Mouse (Mus musculus): ENCODE results near the gene Gk5. TPM values are rescaled to one million over a fixed set of nuclear protein-coding genes. Genes with fewer than 3 reads are reported as not detected.

Gk5 gene
- total RNA-seq, 1 experiment, result 12.7 TPM

DNA sequence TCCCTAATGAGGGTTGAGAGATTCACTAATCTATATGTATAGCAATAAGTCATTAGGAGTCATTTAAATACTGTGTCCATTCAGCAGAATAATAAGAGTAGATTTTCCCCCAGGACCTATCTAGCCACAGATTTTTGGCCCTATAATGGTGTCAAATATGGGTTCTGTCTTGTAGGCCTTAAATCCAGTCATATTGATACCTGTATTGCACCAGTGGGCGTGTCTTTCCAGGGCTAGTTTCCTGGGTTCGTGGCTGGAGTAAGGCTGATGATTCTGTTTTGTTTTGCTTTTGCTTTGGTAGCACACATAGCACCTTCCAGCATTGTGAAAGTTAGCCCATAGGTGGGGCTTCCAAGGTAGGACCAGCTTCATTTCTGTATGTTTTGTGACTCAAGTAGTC, 95.0 kb downstream of the Gk5 start:
- Histone ChIP-seq H3K36me3 (ENCODE audit: control insufficient read depth, insufficient read depth, low read length, poor library complexity, severe bottlenecking) (0 out of 2 replicates have a peak, but pooled peaks cover 2% of the 10 kb centered on the region), H3K9ac (ENCODE audit: insufficient read depth, low read depth, low read length, poor library complexity, severe bottlenecking) (no peak overlapping the region), H3K9me3 (ENCODE audit: control insufficient read depth, insufficient read depth, low read depth, low read length) (no peaks in the 10 kb centered on the region), H3K4me1 (ENCODE audit: control insufficient read depth in 2 of 2, insufficient read depth in 2 of 2, low read length in 2 of 2, poor library complexity in 1 of 2) (0 out of 4 replicates have a peak, but pooled peaks cover 0 to 3% of the 10 kb centered on the region in 2 experiments), H3K4me3 (ENCODE audit: insufficient read depth in 1 of 2, low read depth in 1 of 2, low read length in 2 of 2, poor library complexity in 1 of 2, severe bottlenecking in 1 of 2) (no peak overlapping the region), H3K27ac (ENCODE audit: insufficient read depth, low read depth, low read length, poor library complexity, severe bottlenecking) (no peak overlapping the region)
- TF ChIP-seq ZNF384 (IDR thresholded peaks at IDR 0.05; ENCODE audit: low read depth, low read length), result no peak
- no peak for TF ChIP-seq MAFK (IDR thresholded peaks at IDR 0.05; ENCODE audit: insufficient read depth, low read depth, low read length)
- no peak for TF ChIP-seq CHD2 (IDR thresholded peaks at IDR 0.05; ENCODE audit: low read depth, low read length)
- no peak for TF ChIP-seq HCFC1 (IDR thresholded peaks at IDR 0.05; ENCODE audit: borderline replicate concordance, insufficient read depth, low read length)
- no peak for TF ChIP-seq ZC3H11A (IDR thresholded peaks at IDR 0.05; ENCODE audit: borderline replicate concordance, low read depth, low read length)
- in situ Hi-C loops (cut with MboI; ENCODE audit: low sequenced_read_pairs in 2 of 2, unreplicated experiment in 2 of 2), result no loop called here
- DNase-seq (ENCODE audit: low read depth, low spot score), result no peak

DNA sequence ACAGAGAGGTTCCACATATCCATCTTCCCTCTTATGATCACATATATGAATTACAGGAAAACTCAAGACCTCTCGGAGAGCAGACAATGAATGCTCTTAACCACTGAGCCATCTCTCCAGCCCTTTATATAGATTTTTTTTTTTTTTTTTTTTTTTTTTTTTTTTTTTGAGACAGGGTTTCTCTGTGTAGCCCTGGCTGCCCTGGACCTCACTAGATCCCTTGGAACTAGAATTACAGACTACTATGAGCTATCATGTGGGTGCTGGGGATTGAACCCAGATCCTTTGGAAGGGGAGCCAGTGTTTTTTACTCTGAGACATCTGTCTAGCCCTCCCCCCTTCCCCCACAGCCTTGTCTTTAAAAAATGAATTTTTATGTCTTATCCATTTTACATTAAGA, 98.1 kb downstream of the Gk5 start:
- in situ Hi-C loops (cut with MboI; ENCODE audit: low sequenced_read_pairs in 2 of 2, unreplicated experiment in 2 of 2), result no loop called here
- no peak for TF ChIP-seq ZC3H11A (IDR thresholded peaks at IDR 0.05; ENCODE audit: borderline replicate concordance, low read depth, low read length)
- no peak for TF ChIP-seq HCFC1 (IDR thresholded peaks at IDR 0.05; ENCODE audit: borderline replicate concordance, insufficient read depth, low read length)
- no peak for TF ChIP-seq MAFK (IDR thresholded peaks at IDR 0.05; ENCODE audit: insufficient read depth, low read depth, low read length)
- TF ChIP-seq ZNF384 (IDR thresholded peaks at IDR 0.05; ENCODE audit: low read depth, low read length), result peak; percentile 54; the same call in 1 of the 2 replicates
- TF ChIP-seq CHD2 (IDR thresholded peaks at IDR 0.05; ENCODE audit: low read depth, low read length), result no peak

DNA sequence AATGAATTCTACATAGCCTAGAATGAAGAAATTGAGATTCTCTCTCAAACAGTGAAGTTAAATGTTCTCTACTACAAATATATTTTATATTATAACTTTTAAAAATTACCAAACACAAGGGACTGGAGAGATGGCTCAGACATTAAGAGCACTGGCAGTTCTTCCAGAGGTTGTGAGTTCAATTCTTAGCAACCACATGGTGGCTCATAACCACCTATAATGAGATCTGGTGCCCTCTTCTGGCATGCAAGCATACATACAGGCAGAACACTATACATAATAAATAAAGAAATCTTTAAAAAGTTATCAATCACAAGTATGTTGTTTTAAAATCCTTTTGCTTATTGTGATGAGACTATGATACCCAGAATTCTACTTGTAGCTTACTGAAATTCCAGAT, 98.6 kb downstream of the Gk5 start:
- no peak overlapping the region for H3K9ac ChIP-seq (ENCODE audit: insufficient read depth, low read depth, low read length, poor library complexity, severe bottlenecking)
- no peak for TF ChIP-seq HCFC1 (IDR thresholded peaks at IDR 0.05; ENCODE audit: borderline replicate concordance, insufficient read depth, low read length)
- no peak for TF ChIP-seq MAFK (IDR thresholded peaks at IDR 0.05; ENCODE audit: insufficient read depth, low read depth, low read length)
- TF ChIP-seq ZNF384 (IDR thresholded peaks at IDR 0.05; ENCODE audit: low read depth, low read length), result no peak
- no peak for TF ChIP-seq CHD2 (IDR thresholded peaks at IDR 0.05; ENCODE audit: low read depth, low read length)
- TF ChIP-seq ZC3H11A (IDR thresholded peaks at IDR 0.05; ENCODE audit: borderline replicate concordance, low read depth, low read length), result no peak
- 0 out of 2 replicates have a peak, but pooled peaks cover 2% of the 10 kb centered on the region for H3K36me3 ChIP-seq (ENCODE audit: control insufficient read depth, insufficient read depth, low read length, poor library complexity, severe bottlenecking)
- H3K4me3 ChIP-seq (ENCODE audit: insufficient read depth in 1 of 2, low read depth in 1 of 2, low read length in 2 of 2, poor library complexity in 1 of 2, severe bottlenecking in 1 of 2), result no peak overlapping the region
- H3K27ac ChIP-seq (ENCODE audit: insufficient read depth, low read depth, low read length, poor library complexity, severe bottlenecking), result no peak overlapping the region
- DNase-seq (ENCODE audit: low read depth, low spot score), result no peak
- in situ Hi-C loops (cut with MboI; ENCODE audit: low sequenced_read_pairs in 2 of 2, unreplicated experiment in 2 of 2), result no loop called here
- H3K4me1 ChIP-seq (ENCODE audit: control insufficient read depth in 2 of 2, insufficient read depth in 2 of 2, low read length in 2 of 2, poor library complexity in 1 of 2), result 0 out of 4 replicates have a peak, but pooled peaks cover 0 to 1% of the 10 kb centered on the region in 2 experiments
- no peaks in the 10 kb centered on the region for H3K9me3 ChIP-seq (ENCODE audit: control insufficient read depth, insufficient read depth, low read depth, low read length)

More for the DNA sequence above, 98.1 kb downstream of the Gk5 start:
- no peak overlapping the region for H3K27ac ChIP-seq (ENCODE audit: insufficient read depth, low read depth, low read length, poor library complexity, severe bottlenecking)
- H3K4me1 ChIP-seq (ENCODE audit: control insufficient read depth in 2 of 2, insufficient read depth in 2 of 2, low read length in 2 of 2, poor library complexity in 1 of 2), result 0 out of 4 replicates have a peak, but pooled peaks cover 0 to 3% of the 10 kb centered on the region in 2 experiments
- no peak overlapping the region for H3K9ac ChIP-seq (ENCODE audit: insufficient read depth, low read depth, low read length, poor library complexity, severe bottlenecking)
- 0 out of 2 replicates have a peak, but pooled peaks cover 2% of the 10 kb centered on the region for H3K36me3 ChIP-seq (ENCODE audit: control insufficient read depth, insufficient read depth, low read length, poor library complexity, severe bottlenecking)
- no peaks in the 10 kb centered on the region for H3K9me3 ChIP-seq (ENCODE audit: control insufficient read depth, insufficient read depth, low read depth, low read length)
- H3K4me3 ChIP-seq (ENCODE audit: insufficient read depth in 1 of 2, low read depth in 1 of 2, low read length in 2 of 2, poor library complexity in 1 of 2, severe bottlenecking in 1 of 2), result no peak overlapping the region
- DNase-seq (ENCODE audit: low read depth, low spot score), result no peak

DNA sequence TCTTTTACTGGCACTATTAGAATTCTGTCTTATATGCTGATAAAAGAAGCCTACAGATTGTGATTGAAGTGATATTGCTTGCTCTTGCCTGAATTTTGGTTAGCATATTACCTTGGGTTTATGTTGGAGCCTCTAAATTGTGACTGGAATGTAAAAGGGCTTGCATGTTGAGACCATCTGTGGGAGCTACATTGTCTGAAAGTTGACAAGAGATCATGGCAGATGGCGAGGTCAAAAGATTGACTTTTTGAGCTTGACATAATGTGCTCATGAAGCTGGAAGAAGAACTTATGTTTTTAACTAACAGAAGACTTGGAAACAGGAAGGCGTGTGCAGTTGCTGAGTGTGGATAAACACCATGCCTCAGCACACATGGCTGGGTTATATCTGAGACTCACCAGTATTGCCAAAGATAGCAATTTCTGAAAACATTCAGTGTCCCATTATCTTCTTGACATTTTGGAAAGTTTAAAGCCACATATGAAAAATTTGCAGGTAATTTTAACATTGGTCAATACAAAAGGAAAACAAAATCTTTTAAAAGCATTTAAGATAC, 100.0 kb downstream of the Gk5 start:
- no peak for DNase-seq (ENCODE audit: low read depth, low spot score)
- Histone ChIP-seq H3K9me3 (ENCODE audit: control insufficient read depth, insufficient read depth, low read depth, low read length) (no peaks in the 10 kb centered on the region), H3K27ac (ENCODE audit: insufficient read depth, low read depth, low read length, poor library complexity, severe bottlenecking) (no peak overlapping the region), H3K4me1 (ENCODE audit: control insufficient read depth in 2 of 2, insufficient read depth in 2 of 2, low read length in 2 of 2, poor library complexity in 1 of 2) (no peaks in the 10 kb centered on the region), H3K4me3 (ENCODE audit: insufficient read depth in 1 of 2, low read depth in 1 of 2, low read length in 2 of 2, poor library complexity in 1 of 2, severe bottlenecking in 1 of 2) (no peak overlapping the region), H3K9ac (ENCODE audit: insufficient read depth, low read depth, low read length, poor library complexity, severe bottlenecking) (no peak overlapping the region), H3K36me3 (ENCODE audit: control insufficient read depth, insufficient read depth, low read length, poor library complexity, severe bottlenecking) (no peaks in the 10 kb centered on the region)
- TF ChIP-seq MAFK (IDR thresholded peaks at IDR 0.05; ENCODE audit: insufficient read depth, low read depth, low read length) (no peak), CHD2 (IDR thresholded peaks at IDR 0.05; ENCODE audit: low read depth, low read length) (no peak)
- in situ Hi-C loops (cut with MboI; ENCODE audit: low sequenced_read_pairs in 2 of 2, unreplicated experiment in 2 of 2), result no loop called here

DNA sequence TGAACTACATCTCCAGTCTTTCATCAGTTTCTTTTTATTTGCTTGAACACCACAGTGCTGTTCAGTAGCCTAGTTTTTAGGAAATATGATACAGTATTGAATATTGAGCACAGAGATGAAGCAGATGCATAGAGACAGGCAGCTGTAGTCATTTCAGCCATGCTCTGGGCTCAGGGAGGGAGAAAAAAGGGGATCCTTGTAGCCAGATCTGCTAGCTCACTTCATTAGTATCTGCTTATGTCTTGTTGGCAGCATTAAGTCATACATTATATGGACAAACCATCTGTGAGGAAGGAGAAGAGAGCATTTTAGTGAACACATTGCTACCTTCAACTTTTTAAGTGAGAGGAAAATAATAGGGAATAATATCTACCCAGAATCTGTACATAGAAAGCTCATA, 101.3 kb downstream of the Gk5 start:
- Histone ChIP-seq H3K9ac (ENCODE audit: insufficient read depth, low read depth, low read length, poor library complexity, severe bottlenecking) (no peak overlapping the region), H3K4me3 (ENCODE audit: insufficient read depth in 1 of 2, low read depth in 1 of 2, low read length in 2 of 2, poor library complexity in 1 of 2, severe bottlenecking in 1 of 2) (no peak overlapping the region), H3K27ac (ENCODE audit: insufficient read depth, low read depth, low read length, poor library complexity, severe bottlenecking) (no peak overlapping the region), H3K9me3 (ENCODE audit: control insufficient read depth, insufficient read depth, low read depth, low read length) (no peaks in the 10 kb centered on the region), H3K36me3 (ENCODE audit: control insufficient read depth, insufficient read depth, low read length, poor library complexity, severe bottlenecking) (no peaks in the 10 kb centered on the region), H3K4me1 (ENCODE audit: control insufficient read depth in 2 of 2, insufficient read depth in 2 of 2, low read length in 2 of 2, poor library complexity in 1 of 2) (no peaks in the 10 kb centered on the region; a peak in 1 of 4 replicates)
- TF ChIP-seq HCFC1 (IDR thresholded peaks at IDR 0.05; ENCODE audit: borderline replicate concordance, insufficient read depth, low read length) (no peak), MAFK (IDR thresholded peaks at IDR 0.05; ENCODE audit: insufficient read depth, low read depth, low read length) (no peak), ZNF384 (IDR thresholded peaks at IDR 0.05; ENCODE audit: low read depth, low read length) (no peak), CHD2 (IDR thresholded peaks at IDR 0.05; ENCODE audit: low read depth, low read length) (no peak), ZC3H11A (IDR thresholded peaks at IDR 0.05; ENCODE audit: borderline replicate concordance, low read depth, low read length) (no peak)
- no peak for DNase-seq (ENCODE audit: low read depth, low spot score)
- in situ Hi-C loops (cut with MboI; ENCODE audit: low sequenced_read_pairs in 2 of 2, unreplicated experiment in 2 of 2), result no loop called here

Data from ES-E14 (cell line).